Mouse (Mus musculus) testis, postnatal 10 days (tissue): ENCODE measurements around the gene Mmp19.
"Not testable (repeated sequence)": the region's sequence is repeated elsewhere in the genome, so short reads cannot be mapped to it uniquely, and the experiment has no call there.

Source experiments
- DNase-seq: peaks from one replicate; pipeline ENCODE4 v3.0.0; 2021; ENCODE audit warnings: low spot score

Gene Mmp19

DNA sequence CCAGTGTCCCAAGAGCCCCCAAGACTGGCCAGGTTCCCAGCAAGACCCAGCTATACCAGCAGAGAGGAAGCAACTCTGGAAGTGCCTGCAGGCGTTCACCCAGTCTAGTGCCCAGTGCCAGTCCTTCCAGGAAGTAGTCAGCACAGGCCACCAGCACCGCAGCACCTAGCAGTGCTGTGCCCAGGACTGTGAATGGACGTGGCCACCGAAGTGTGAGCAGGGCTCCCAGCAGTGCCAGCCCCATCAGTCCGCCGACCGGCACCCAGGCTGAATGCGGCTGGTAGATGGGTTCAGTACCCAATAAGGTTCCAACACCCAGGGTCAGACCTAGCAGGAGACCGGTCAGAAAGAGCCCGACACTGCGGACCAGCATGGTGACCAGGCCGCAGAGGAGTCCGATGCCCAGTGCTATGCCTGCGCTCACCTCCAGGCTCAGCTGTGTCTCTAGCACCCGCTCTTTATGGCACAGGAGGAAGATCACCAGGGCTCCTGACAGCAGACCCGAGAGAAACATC is 11.3 kb downstream of the Mmp19 start:
- peak; percentile 40 for DNase-seq

DNA sequence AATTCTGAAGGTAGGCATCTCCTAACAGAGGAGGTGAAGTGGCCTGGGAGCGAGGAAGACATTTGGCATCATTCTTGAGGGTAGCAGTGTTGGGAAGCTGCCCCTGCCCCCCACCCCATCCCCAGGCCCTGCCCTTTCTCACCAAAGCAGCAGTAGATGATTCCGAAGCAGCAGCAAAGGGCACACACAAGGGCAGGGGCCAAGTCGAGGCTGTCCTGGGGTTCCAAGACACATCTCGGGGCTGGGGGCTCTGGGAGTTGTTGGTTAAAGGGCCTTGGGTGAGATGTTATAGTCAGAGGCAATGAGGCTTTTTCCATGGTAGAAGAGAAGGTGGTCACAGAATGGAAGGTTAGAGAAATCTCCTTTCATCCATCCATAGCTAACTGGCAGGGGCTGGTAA is 12.2 kb downstream of the Mmp19 start:
- DNase-seq = peak; percentile 40

DNA sequence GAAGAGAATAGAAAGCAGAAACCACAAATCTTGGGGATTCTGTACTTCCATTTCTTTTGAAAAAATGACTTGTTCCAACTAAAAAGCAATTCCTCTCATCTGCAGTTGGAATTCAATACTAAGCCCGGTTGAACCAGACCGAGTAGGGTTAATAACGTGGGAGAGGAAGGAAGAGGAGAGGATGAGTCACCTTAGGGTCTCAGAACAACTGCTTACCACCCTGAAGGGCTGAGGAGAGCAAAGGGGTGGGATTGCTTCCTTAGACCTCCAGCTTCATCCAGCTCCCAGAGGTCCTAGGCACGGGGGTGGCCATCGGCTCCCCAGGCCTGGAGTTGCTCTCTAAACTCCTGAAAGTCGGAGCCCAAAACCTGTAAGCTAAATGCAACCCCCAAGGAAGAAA is 12.7 kb downstream of the Mmp19 start:
- DNase-seq = no peak

DNA sequence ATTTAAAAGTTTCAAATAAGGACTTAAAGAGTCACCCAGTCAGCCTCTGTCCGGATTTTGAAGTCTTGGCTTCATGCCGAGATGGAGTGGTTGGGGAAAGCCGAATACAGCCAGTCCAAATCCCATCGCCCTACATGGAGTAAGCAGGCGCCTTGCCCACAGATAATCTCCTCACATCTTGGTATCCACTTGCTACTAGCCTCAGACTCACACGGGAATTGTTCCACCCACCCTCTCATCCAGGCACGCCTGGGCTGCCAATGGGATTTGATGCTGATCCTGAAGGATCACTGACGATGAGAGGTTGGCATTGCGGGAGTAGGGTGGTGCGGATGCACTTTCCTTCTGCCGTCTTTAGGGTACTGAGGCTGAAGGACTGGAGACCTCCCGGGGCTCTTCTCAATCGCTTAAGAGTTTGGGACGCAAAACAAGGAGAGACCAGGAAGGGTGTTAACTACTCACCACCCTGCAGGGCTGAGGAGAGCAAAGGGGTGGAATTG is 13.1 kb downstream of the Mmp19 start, which contains the start of gene Dnajc14:
Gene Dnajc14, plus strand, starts transcription at position 292 of the 500 bp plus-strand sequence.
- DNase-seq = peak; percentile 73

DNA sequence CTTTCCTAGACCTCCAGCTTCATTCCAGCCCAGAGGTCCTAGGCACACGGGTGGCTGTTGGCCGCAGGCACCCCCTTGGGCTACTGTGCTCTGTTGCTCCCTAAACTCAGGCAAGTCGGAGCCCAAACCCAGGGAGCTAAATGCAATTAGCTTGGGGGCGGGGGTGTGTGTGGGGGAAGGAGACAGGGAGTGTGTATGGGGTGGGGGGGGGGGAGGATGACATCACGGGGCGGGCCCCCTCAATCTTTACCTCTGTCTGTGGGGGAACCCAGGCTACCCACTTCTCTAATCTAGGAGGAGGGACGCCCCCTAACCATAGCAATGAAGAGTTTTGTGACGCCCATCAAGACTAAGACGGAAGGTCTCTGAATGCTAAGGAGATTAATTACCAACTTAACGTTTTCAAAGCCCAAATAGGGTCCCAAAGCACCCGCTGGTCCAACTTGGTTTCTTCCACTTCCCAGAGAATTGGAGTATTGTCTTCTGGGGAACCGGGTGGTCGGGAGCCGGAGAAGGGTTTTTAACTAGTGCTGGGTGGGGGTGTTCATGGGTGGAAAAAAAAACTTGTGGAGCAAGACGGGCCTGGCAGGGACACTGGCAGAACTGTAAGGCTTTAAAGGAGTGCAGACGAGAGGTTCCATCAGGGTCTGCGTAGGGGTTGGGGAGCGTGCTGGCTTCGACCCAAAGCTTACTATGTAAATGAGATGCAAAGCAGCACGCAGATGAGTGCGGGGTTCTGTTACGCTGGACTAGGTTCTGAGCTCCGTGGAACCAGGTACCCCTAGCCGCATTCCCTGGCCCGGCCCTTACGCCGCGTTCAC is 13.8 kb downstream of the Mmp19 start, which contains the start of gene Tmem198b:
Gene Tmem198b, minus strand, starts transcription at position 100 of the 821 bp plus-strand sequence.
- DNase-seq = peak; percentile 81

DNA sequence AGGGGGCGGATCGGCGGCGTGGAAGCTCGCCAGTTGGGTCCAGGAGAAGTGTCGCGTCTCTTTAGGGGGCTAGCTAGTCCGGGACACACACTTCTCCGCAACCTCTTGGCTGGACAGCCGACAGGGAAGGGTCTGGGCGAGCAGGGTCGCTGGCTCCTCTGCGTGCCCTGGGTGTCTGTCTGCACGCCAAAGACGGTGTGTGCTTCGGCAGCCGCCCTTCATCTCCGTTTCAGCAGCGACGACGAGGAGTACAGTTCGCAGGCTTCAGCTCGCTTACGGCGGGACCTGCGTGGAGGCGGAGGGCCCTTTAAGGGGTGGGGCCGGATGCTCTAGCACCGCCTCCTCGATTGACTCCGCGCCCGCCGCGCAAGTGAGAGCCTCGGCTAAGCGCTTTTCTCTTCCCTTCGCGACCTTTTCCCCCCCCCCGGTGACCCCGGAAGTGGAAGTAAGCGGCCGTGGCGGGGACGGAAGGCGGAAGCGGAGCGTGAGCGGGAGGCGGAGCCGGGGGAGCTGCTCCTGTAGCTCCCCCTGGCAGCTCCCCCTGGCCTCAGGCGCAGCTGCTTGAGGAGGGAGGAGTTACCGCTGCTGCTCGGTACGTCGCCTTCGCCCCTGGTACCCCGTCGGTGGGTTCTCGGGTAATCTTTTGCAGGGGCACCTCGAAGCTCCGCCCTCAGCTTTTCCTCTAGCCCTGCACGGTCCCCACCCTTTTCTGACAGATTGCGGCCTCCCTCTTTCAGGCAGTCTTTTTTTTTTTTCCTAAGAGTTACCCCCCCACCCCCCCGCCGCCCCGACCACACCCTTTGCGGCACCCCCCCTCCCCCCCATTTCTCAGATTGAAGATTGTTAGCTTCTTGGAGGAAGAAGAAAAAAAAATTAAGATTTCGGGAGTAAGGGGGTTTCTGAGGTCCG is 14.6 kb downstream of the Mmp19 start:
- DNase-seq = peak; percentile 96

DNA sequence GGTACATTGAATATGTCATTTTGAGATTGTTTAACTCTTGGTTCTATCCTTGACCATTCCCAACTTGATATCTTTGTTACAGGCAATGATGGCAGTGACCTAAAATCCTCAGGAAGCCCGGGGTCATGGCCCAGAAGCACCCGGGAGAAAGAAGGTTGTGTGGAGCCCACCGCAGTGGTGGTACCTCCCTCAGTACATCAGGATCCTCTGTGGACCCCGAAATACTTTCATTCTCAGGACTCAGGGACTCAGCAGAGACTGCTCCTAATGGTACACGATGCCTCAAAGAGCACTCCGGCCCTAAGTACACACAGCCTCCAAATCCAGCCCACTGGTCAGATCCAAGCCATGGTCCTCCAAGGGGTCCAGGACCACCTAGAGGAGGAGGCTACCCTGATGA is 15.4 kb downstream of the Mmp19 start:
- no peak for DNase-seq

DNA sequence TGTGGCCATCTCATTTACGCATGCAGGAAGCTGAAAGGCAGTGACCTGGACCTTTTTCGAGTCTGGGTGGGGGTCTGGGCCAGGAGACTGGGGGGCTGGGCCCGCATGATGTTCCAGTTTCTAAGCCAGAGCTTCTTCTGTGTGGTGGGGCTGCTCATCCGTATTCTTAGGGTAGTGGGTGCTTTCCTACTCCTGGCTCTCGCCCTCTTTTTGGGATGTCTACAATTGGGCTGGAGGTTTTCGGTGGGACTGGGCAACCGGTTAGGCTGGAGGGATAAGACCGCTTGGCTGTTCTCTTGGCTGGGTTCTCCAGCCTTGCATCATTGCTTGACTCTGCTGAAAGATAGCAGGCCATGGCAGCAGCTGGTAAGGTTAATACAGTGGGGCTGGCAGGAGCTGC is 16.3 kb downstream of the Mmp19 start:
- no peak for DNase-seq

DNA sequence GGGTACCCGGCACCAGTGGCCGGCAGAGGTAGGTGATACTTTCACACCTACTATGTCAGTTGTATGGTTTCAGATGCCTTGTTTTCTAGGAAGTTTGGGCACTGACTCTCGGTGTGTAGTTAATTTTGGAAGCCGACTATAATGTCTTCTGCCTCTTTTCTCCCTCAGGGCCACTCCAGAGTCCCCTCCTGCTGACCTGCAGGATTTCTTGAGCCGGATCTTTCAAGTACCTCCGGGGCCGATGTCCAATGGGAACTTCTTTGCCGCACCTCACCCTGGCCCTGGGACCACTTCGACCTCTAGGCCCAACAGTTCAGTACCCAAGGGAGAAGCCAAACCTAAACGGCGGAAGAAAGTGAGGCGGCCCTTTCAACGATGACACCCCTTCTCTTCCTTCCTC is 26.3 kb downstream of the Mmp19 start, which contains the start of gene Sarnp:
Gene Sarnp, plus strand, starts transcription at position 301 of the 400 bp plus-strand sequence.
- no peak for DNase-seq

DNA sequence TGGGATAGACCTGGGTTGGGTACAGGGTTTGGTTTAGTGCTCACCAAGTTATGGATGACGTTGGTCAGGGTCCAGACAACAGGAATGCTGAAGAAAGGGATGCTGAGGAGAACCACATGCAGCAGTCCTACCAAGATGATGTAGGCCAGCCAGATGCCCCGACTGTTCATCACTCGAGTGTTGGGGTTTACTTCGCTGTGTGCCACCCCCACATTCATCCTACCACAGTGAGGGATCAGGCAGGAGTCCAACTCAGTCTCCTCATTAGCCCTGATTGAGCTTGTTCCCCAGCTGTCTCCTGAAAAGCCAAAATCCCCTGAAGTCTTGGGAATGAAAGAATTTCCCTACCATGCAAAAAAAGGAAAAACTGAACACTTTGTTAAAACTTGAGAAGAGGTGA is 29.5 kb downstream of the Mmp19 start:
- no peak for DNase-seq

DNA sequence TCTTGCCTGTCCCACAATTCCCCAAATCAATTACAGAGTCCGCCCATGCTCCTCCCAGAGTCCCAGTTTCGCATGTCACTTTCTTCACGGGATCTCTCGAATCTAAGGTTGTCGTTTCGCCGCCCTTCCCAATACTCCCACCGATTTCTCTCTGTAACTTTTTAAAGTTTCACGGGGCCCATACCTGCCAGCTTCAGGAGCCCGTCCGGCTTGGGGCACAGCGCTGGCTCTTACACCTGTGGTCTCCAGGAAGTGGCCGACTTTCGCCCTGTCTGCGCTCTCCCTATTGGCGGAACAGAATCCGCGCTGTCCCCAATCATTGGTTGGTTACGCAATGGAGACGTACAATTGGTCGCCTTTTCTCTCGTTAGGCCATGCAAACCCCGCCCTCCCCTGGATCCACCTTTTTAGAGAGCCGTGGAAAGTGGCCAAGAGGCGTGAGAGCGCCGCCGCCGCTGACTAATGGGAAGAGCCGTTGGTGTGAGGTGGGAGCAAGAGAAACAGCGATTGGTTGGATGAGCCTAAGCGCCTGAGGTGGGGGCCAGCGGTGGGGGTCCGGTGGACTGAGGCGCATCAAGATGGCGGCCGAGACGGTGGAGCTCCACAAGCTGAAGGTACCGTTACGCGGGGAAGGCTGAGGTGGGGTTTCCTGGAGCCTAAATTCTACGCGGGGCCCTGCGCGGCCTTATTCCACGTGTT is 30.8 kb downstream of the Mmp19 start, which contains the start of gene Ormdl2:
Gene Ormdl2, minus strand, starts transcription at position 288 of the 699 bp plus-strand sequence.
- peak; percentile 99 for DNase-seq

DNA sequence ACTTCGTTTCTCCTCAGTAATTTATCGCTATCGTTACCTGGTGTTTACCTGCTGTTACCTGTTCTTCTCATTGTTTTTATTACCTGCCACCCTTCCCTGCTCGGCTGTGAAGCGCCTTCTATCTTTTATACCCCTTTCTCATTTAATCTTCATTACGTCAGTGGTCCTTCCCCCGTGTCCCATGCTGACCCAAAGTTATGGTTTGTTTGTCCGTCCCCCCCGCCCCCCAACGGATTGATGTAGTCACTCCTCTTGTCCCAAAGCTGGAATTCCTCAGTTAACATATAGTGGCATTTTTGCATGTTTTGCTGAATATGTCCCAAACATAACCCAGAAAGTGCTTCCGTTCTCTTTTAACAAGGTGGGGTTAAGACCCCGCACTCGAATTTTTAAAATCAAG is 31.4 kb downstream of the Mmp19 start:
- no peak for DNase-seq

DNA sequence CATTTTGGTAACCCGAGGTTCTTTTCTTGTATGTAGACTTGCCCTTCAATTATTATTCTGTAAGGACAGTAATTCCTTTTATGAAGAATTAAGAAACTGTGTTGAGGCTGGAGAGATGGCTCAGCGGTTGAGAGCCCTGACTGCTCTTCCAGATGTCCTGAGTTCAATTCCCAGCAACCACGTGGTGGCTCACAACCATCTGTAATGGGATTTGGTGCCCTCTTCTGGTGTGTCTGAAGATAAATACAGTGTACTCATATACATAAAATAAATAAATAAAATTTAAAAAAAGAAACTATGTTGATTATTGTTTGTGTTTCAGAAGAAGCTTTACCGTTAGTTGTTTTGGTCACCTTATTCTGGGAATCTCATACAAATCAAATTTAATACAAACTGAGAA is 32.4 kb downstream of the Mmp19 start:
- DNase-seq = not testable (repeated sequence)

DNA sequence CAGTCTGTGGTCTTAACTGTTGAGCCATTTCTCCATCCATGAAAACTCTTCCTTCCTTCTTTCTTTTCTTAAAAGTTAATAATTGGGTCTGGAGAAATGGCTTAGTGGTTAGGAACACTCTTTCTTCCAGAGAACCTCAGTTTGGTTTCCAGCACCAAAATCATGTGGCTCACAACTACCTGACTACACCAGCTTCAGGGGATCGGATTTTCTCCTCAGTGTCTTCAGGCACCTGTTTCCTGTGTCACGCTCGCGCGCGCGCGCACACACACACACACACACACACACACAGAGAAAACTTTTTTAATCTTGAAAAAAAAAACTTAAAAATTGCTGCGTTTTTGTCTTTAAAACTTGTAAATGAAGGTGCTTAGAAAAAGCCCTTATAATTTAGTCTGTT is 33.1 kb downstream of the Mmp19 start:
- no peak for DNase-seq

DNA sequence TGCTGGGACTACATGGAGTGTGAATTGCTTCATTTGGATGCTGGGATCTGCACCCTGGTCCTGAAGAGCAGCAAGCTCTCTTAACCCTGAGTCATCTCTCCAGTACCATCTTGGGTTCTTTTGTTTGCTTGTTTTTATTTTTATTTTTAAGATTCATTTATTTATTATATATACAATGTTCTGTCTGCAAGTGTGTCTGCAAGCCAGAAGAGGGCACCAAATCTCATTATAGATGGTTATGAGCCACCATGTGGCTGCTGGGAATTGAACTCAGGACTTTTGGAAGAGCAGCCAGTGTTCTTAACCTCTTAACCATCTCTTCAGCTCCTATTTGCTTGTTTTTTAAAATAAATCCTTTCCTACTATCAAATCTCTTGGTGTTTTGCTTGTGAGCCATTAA is 46.7 kb downstream of the Mmp19 start:
- no peak for DNase-seq

DNA sequence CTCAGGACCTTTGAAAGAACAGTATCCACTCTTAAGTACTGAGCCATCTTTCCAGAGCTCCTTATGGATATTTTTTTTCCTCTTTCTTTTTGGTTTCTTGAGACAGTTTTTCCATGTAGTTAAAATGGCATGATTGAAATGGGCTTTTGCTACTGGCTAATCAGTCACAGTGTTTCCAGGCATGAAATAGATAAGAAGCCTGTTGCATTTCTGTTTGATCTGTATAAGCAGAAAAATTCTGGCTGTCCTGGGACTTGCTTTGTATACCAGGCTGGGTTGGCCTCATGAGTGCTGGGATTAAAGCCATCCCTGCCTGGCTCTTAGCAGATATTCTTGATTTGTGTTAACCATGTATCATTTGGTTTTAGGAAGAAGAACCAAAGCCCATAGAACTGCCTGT is 48.7 kb downstream of the Mmp19 start:
- DNase-seq = no peak

DNA sequence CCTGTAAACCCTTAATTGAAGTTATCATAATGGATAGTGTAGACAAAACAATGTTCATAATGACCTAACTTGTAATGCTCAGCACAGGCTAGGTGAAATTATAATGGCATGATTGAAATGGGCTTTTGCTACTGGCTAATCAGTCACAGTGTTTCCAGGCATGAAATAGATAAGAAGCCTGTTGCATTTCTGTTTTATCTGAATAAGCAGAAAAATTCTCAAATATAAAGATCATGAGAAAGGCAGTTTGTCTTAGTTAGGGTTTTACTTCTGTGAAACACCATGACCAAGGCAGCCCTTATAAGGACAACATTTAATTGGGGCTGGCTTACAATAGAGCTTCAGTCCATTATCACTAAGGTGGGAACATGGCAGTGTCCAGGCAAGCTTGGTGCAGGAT is 49.9 kb downstream of the Mmp19 start:
- DNase-seq = no peak

DNA sequence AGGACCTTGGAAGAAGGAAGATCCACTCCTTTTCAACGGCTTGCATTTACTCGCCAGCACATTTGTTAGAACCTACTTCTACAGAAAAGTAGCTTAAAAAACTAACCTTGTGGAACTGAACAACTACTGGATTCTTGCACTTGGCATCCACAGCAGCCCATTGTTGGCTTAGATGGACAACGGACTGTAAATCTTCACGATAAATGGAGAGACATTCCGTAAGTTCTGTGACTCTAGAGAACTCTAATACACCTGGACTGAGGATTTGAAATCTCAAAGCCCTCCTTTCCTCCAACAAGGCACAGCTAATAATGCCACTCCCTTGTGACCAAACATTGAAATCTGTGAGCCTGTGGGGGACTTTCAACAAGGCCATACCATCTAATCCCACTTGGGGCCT is 52.5 kb downstream of the Mmp19 start:
- no peak for DNase-seq

DNA sequence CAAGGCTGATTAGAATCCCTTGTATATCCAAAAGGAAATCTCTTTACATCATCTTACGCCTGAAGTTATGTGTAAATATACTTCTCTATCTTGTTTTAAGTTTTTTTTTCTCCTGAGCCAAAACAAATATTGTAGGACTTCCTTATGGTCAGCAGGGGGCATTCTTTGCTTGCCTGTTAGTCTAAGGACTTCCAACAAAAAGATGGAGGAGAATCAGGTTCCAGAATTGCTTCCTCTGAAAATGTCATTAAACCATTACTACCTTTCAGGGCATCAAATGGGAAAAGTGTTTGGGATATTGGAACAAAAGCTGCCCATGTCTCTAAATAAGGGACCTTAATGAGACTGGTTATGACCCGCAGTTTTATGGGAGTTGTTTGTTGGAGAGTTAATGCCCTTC is 54.8 kb downstream of the Mmp19 start:
- no peak for DNase-seq

DNA sequence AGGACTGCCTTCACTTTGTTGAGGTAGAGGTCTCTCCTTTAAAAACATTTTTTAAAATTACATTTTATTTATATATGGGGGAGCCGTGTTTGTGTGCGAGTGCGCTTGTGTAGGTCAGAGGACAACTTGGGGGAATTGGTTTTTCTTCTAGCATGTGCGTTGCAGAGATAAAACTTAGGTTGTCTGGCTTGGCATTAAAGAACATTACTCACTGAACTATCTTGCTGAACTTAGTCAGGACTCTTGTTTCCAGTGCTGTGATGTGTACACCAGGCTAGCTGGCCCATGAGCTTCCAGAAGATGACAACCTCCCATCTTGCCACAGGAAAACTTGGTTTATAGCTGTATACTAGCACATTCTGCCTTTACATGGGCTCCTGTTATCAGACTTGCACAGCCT is 56.0 kb downstream of the Mmp19 start:
- DNase-seq = no peak

DNA sequence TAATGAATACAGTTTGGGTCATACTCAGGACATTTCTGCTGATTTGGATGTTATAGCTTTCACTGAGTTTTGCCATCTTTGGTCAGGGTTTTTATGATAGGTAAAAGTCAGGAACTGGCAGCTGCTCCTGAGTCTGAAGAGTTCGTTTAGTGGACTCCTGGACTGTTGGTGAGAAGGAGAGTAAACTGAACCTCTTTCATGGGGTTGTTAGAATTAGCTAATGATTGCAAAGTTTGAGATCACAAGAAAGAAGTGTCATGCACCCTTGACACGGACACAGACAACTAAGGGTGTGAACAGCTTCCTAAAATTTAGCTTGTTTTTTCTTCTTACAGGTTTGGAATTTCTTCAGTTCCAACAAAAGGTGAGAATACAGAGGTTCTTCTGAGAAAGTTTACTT is 57.7 kb downstream of the Mmp19 start:
- DNase-seq = no peak

DNA sequence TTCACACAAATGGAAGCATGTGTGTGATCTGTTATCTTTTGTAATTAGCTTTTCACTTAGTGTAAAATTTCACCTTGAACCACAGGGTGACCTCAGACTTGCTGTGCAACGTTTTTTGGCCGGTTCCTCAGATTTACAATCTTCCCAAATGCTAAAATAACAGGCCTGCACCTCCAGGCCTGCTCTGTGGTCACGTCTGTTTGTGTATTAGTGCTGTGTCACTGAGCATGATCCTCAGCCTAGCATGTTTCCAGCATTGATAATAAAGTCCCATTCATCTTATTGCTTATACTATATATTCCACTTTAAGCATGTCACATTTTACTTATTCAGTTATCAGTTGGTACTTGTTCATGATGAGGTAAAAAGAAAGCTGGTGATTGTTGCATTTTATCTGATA is 59.6 kb downstream of the Mmp19 start:
- DNase-seq = no peak
